10 mouse cellular contexts compared by ENCODE assay signal in the genomic region with DNA sequence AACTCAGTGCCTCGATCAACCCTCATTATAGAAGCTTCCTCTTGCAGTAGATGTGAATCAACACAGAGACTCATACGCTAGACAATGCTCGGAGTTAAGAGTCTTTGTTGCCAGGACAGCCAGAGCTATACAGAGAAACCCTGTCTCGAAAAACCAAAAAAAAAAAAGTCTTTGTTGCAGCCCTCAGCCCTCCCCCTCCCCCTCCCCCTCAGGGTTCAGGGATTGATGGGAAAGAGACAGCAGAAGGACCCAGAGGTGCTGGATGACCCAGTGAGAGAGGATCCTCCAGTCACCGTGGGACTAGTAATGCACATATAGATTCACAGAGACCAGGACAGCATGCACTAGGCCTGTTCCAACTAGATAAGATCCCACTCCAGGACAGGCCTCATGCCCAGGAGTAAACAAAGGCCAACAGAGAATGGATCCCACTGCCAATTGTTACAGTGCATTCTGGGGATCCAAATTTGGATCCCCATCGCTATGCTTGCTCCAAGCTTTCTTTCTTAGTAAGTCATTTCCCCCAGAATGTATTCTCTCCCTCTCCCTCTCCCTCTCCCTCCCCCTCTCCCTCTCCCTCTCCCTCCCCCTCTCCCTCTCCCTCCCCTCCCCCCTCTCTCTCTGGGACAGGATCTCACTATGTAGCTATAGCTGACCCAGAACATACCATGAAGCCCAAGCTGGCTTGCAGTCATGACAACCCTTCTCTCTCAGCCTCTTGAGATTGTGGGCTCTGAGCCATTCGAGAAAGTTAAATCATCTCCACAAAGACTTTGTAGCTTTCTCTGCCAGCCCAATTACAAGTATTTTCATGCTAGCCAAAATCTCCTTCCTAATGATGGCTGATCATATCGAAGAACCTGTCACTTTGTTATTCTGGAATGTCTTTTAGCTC. TPM values are rescaled to one million over a fixed set of nuclear protein-coding genes. Genes with fewer than 3 reads are reported as not detected.
DNase-seq lines count a peak whose midpoint lies in the region; ATAC-seq and TF ChIP-seq lines count a peak whose summit lies in the region.
"Had no signal": no experiment of that assay in that cellular context is flagged by ENCODE, and none has a peak within 500 bp of the region (broad histone marks: within the 10 kb centered on the region; RNA-seq: fewer than 3 reads in every experiment).

No protein-coding gene starts in this region.

- H3K4me1 ChIP-seq in kidney, embryonic 16.5 days (ENCODE audit: insufficient read depth, low read length), result peaks cover 26% of the 10 kb centered on the region
- H3K4me1 ChIP-seq in kidney, adult 2 months (ENCODE audit: control insufficient read depth, insufficient read depth, low read length), result no peaks in the 10 kb centered on the region
- peaks cover 4% of the 10 kb centered on the region; the same call in 1 of the 2 replicates for H3K4me1 ChIP-seq in embryonic facial prominence, embryonic 11.5 days (ENCODE audit: control insufficient read depth, insufficient read depth, low read length)
- H3K4me1 ChIP-seq in heart, embryonic 16.5 days (ENCODE audit: control insufficient read depth, insufficient read depth, low read length), result peaks cover 18% of the 10 kb centered on the region
- no peaks in the 10 kb centered on the region for H3K4me1 ChIP-seq in stomach, postnatal 0 days (replicated peaks; ENCODE audit: control insufficient read depth, insufficient read depth)

- no peaks in the 10 kb centered on the region for H3K27me3 ChIP-seq in kidney, embryonic 16.5 days (ENCODE audit: insufficient read depth, low read length)
- no peaks in the 10 kb centered on the region for H3K27me3 ChIP-seq in kidney, adult 2 months (replicated peaks; ENCODE audit: control insufficient read depth, insufficient read depth, low read length)
- H3K27me3 ChIP-seq in embryonic facial prominence, embryonic 11.5 days (ENCODE audit: control insufficient read depth, insufficient read depth, low read length), result no peaks in the 10 kb centered on the region
- H3K27me3 ChIP-seq in heart, embryonic 16.5 days (ENCODE audit: control insufficient read depth, insufficient read depth, low read length), result no peaks in the 10 kb centered on the region
- H3K27me3 ChIP-seq in stomach, postnatal 0 days (ENCODE audit: control insufficient read depth, insufficient read depth, low read length), result no peaks in the 10 kb centered on the region
- H3K27me3 ChIP-seq: limb, embryonic 12.5 days had no signal

- TF ChIP-seq POLR2A in kidney, adult 2 months (IDR thresholded peaks at IDR 0.05; ENCODE audit: low read depth, low read length), result no peak

- no peak for TF ChIP-seq EP300 in stomach, postnatal 0 days (optimal IDR thresholded peaks at IDR 0.05)

- no peak overlapping the region for H3K4me3 ChIP-seq in kidney, embryonic 16.5 days (ENCODE audit: low read length)
- no peak overlapping the region for H3K4me3 ChIP-seq in kidney, adult 2 months (ENCODE audit: insufficient read depth, low read depth, low read length)
- H3K4me3 ChIP-seq in embryonic facial prominence, embryonic 11.5 days (ENCODE audit: low read depth, low read length), result no peak overlapping the region
- no peak overlapping the region for H3K4me3 ChIP-seq in heart, embryonic 16.5 days (ENCODE audit: low read length)
- H3K4me3 ChIP-seq in stomach, postnatal 0 days (ENCODE audit: low read depth, low read length), result no peak overlapping the region
- H3K4me3 ChIP-seq: limb, embryonic 12.5 days had no signal

- WGBS in kidney, embryonic 16.5 days, result 83% methylated on average over 8 of the region's 8 CpGs
- 88% methylated on average over 8 of the region's 8 CpGs for WGBS in kidney, adult 2 months
- 70% methylated on average over 8 of the region's 8 CpGs for WGBS in embryonic facial prominence, embryonic 11.5 days
- 63% methylated on average over 8 of the region's 8 CpGs for WGBS in heart, embryonic 16.5 days
- 71% methylated on average over 8 of the region's 8 CpGs for WGBS in stomach, postnatal 0 days

- H3K9ac ChIP-seq in kidney, embryonic 16.5 days (replicated peaks; ENCODE audit: low read length), result no peak overlapping the region
- H3K9ac ChIP-seq in embryonic facial prominence, embryonic 11.5 days (replicated peaks; ENCODE audit: low read length), result no peak overlapping the region
- H3K9ac ChIP-seq in heart, embryonic 16.5 days (ENCODE audit: low read length), result no peak overlapping the region
- H3K9ac ChIP-seq in stomach, postnatal 0 days (ENCODE audit: low read length), result no peak overlapping the region
- H3K9ac ChIP-seq: limb, embryonic 12.5 days had no signal

- TF ChIP-seq CTCF in kidney, adult 2 months (conservative IDR thresholded peaks at IDR 0.05; ENCODE audit: insufficient read depth, insufficient read length, low read depth, low read length), result no peak
- no peak for TF ChIP-seq CTCF in stomach, postnatal 0 days (IDR thresholded peaks at IDR 0.05; ENCODE audit: low read depth)

- H3K9me3 ChIP-seq in kidney, embryonic 16.5 days (ENCODE audit: low read length), result no peaks in the 10 kb centered on the region
- H3K9me3 ChIP-seq in embryonic facial prominence, embryonic 11.5 days (replicated peaks; ENCODE audit: control insufficient read depth, low read length), result no peaks in the 10 kb centered on the region
- no peaks in the 10 kb centered on the region for H3K9me3 ChIP-seq in heart, embryonic 16.5 days (replicated peaks; ENCODE audit: control insufficient read depth, low read length)
- no peaks in the 10 kb centered on the region for H3K9me3 ChIP-seq in stomach, postnatal 0 days (ENCODE audit: control insufficient read depth, low read length)
- H3K9me3 ChIP-seq: limb, embryonic 12.5 days had no signal

- H3K4me2 ChIP-seq in kidney, embryonic 16.5 days (replicated peaks; ENCODE audit: low read depth, low read length), result no peak overlapping the region
- H3K4me2 ChIP-seq in embryonic facial prominence, embryonic 11.5 days (ENCODE audit: low read depth, low read length), result no peak overlapping the region
- no peak overlapping the region for H3K4me2 ChIP-seq in heart, embryonic 16.5 days (ENCODE audit: low read depth, low read length)
- no peak overlapping the region for H3K4me2 ChIP-seq in stomach, postnatal 0 days (replicated peaks; ENCODE audit: low read depth)
- H3K4me2 ChIP-seq: limb, embryonic 12.5 days had no signal

- no peak overlapping the region for H3K27ac ChIP-seq in kidney, embryonic 16.5 days (ENCODE audit: low read length)
- H3K27ac ChIP-seq in kidney, adult 2 months (ENCODE audit: insufficient read depth, low read depth, low read length), result no peak overlapping the region
- no peak overlapping the region for H3K27ac ChIP-seq in embryonic facial prominence, embryonic 11.5 days (replicated peaks; ENCODE audit: low read depth, low read length)
- no peak overlapping the region; the same call in 1 of the 2 replicates for H3K27ac ChIP-seq in heart, embryonic 16.5 days (ENCODE audit: low read length)
- H3K27ac ChIP-seq in stomach, postnatal 0 days (replicated peaks), result no peak overlapping the region

- H3K36me3 ChIP-seq in kidney, embryonic 16.5 days (ENCODE audit: insufficient read depth, low read length), result no peaks in the 10 kb centered on the region
- H3K36me3 ChIP-seq in kidney, adult 2 months (ENCODE audit: control insufficient read depth, insufficient read depth, low read length), result no peaks in the 10 kb centered on the region
- no peaks in the 10 kb centered on the region for H3K36me3 ChIP-seq in embryonic facial prominence, embryonic 11.5 days (replicated peaks; ENCODE audit: control insufficient read depth, insufficient read depth, low read depth, low read length)
- H3K36me3 ChIP-seq in heart, embryonic 16.5 days (ENCODE audit: control insufficient read depth, insufficient read depth), result no peaks in the 10 kb centered on the region
- no peaks in the 10 kb centered on the region for H3K36me3 ChIP-seq in stomach, postnatal 0 days (ENCODE audit: control insufficient read depth, insufficient read depth, low read length)
- H3K36me3 ChIP-seq: limb, embryonic 12.5 days had no signal

- ATAC-seq in kidney, embryonic 16.5 days (ENCODE audit: low FRiP score, low TSS enrichment), result peak; percentile 62; the same call in 1 of the 2 replicates
- ATAC-seq in embryonic facial prominence, embryonic 11.5 days (replicated peaks; ENCODE audit: insufficient number of reproducible peaks, low FRiP score, low TSS enrichment, low read depth), result peak; percentile 63; the same call in 1 of the 2 replicates
- ATAC-seq in heart, embryonic 16.5 days (replicated peaks; ENCODE audit: extremely low read depth, insufficient read depth, low FRiP score), result 0 out of 2 replicates have a peak, but pooled peaks have one; percentile 38
- ATAC-seq in stomach, postnatal 0 days (ENCODE audit: low FRiP score, low TSS enrichment), result no peak
- no peak for ATAC-seq in megakaryocyte, adult 5-6 weeks (ENCODE audit: poor library complexity, severe bottlenecking)
- no peak for ATAC-seq in erythroid progenitor cell, adult 5-6 weeks (replicated peaks; ENCODE audit: low FRiP score, poor library complexity, severe bottlenecking)
- ATAC-seq: intestine, postnatal 0 days had no signal

- DNase-seq in kidney, adult 2 months, result no peak
- no peak for DNase-seq in embryonic facial prominence, embryonic 11.5 days (ENCODE audit: low spot score)
- peak; percentile 20 for DNase-seq in lung, postnatal 14 days
- no peak for DNase-seq in stomach, postnatal 0 days (ENCODE audit: low spot score)

RNA-seq across cellular contexts. Expression of gene Slc1a3, which starts 52.2 kb away (rescaled TPM):
- polyA plus RNA-seq in kidney, embryonic 16.5 days (2015; fragmentation: Nextera tagmentation; extraction: Ambion mirVana), result 14.6 and 18.0 TPM in 2 replicates
- 4.2 and 6.4 TPM in 2 replicates for polyA plus RNA-seq in kidney, adult 2 months (2012; rRNA removed)
- 29.1 and 33.8 TPM in 2 replicates for polyA plus RNA-seq in embryonic facial prominence, embryonic 11.5 days (2014; fragmentation: Nextera tagmentation; extraction: Ambion mirVana)
- 11.5 and 15.2 TPM in 2 replicates for polyA plus RNA-seq in heart, embryonic 16.5 days (2015; fragmentation: Nextera tagmentation; extraction: Ambion mirVana)
- polyA plus RNA-seq in stomach, postnatal 0 days (2015; fragmentation: Nextera tagmentation; extraction: Ambion mirVana), result 4.8 and 5.6 TPM in 2 replicates
- total RNA-seq in megakaryocyte, adult 5-6 weeks (2015), result 0.02 TPM in 1 of 2 replicates, not detected in the other
- 0.07 and 0.16 TPM in 2 replicates for total RNA-seq in megakaryocyte, adult 5-6 weeks (2017)
- 6.5 and 19.7 TPM in 2 replicates for total RNA-seq in erythroid progenitor cell, adult 5-6 weeks (2015; ENCODE audit: low replicate concordance)
- 1.7 and 2.6 TPM in 2 replicates for total RNA-seq in erythroid progenitor cell, adult 5-6 weeks (2017; ENCODE audit: low replicate concordance)

Comparison
In these comparisons a context has a peak if more than half of its experiments do, and no peak if none do; other contexts are left out.
1. ATAC-seq: peak in kidney, embryonic 16.5 days (single experiment), embryonic facial prominence, embryonic 11.5 days (single experiment) and heart, embryonic 16.5 days (single experiment); none in stomach, postnatal 0 days (single experiment), megakaryocyte, adult 5-6 weeks (single experiment) and erythroid progenitor cell, adult 5-6 weeks (single experiment).